Mouse (Mus musculus) G1E (cell line): Measurements from ENCODE around the gene Sbds. TPM values are rescaled to one million over a fixed set of nuclear protein-coding genes. Genes with fewer than 3 reads are reported as not detected.
"Not testable (repeated sequence)": the region's sequence is repeated elsewhere in the genome, so short reads cannot be mapped to it uniquely, and the experiment has no call there.

Source experiments
- ATAC-seq: 2 replicates; pipeline ENCODE4 v1.8.0; 2016; ENCODE audit warnings: mild to moderate bottlenecking; ENCODE audit not compliant: insufficient number of reproducible peaks, poor library complexity, low FRiP score, severe bottlenecking; ENCODE audit errors: extremely low read depth
- DNase-seq: peaks from one replicate; pipeline ENCODE4 v3.0.0; 2012; ENCODE audit warnings: low spot score
- H3K27me3 ChIP-seq: 2 replicates; pipeline ENCODE4 v1.6.1; 2012; ENCODE audit warnings: mild to moderate bottlenecking, low read length, inconsistent platforms; ENCODE audit not compliant: insufficient read depth
- H3K36me3 ChIP-seq: replicated peaks from 2 replicates; pipeline ENCODE3; 2012; ENCODE audit warnings: mild to moderate bottlenecking, inconsistent platforms
- H3K4me1 ChIP-seq: 2 replicates; pipeline ENCODE4 v1.6.1; 2012; ENCODE audit warnings: low read depth, low read length, inconsistent platforms, mixed read lengths; ENCODE audit not compliant: insufficient read depth
- H3K4me3 ChIP-seq: 2 replicates; pipeline ENCODE4 v1.5.1; 2012; ENCODE audit warnings: low read depth, mild to moderate bottlenecking, inconsistent platforms, low read length, moderate library complexity, mixed read lengths
- H3K9me3 ChIP-seq: replicated peaks from 2 replicates; pipeline ENCODE4 v1.6.1; 2012; ENCODE audit warnings: inconsistent platforms
- CTCF ChIP-seq: IDR thresholded peaks from 2 replicates; pipeline ENCODE4 v1.5.1; 2012; ENCODE audit warnings: low read depth, low read length, inconsistent platforms, mixed read lengths
- GATA1 ChIP-seq: IDR thresholded peaks from 2 replicates; pipeline ENCODE4 v1.6.1; 2012; ENCODE audit warnings: borderline replicate concordance, low read length, inconsistent platforms, mixed read lengths
- GATA2 ChIP-seq: IDR thresholded peaks from 2 replicates; pipeline ENCODE4 v1.6.1; 2012; ENCODE audit warnings: low read depth, low read length, inconsistent platforms, borderline replicate concordance
- POLR2AphosphoS5 ChIP-seq: IDR thresholded peaks from 2 replicates; pipeline ENCODE4 v1.6.1; 2012; ENCODE audit warnings: low read depth, low read length, inconsistent platforms; ENCODE audit not compliant: insufficient replicate concordance
- TAL1 ChIP-seq: conservative IDR thresholded peaks from 2 replicates; pipeline ENCODE4 v1.6.1; 2012; ENCODE audit warnings: low read depth, low read length, inconsistent platforms, mixed read lengths
- polyA plus RNA-seq: library from polyadenylated mRNA; stranded (reverse); fragments of >175 nt; gene quantifications from 2 replicates; pipeline ENCODE4 v1.2.3, GENCODE M21; 2012
- total RNA-seq, 2 experiments: library from RNA; stranded (forward) in 1 of 2; stranded (reverse) in 1 of 2; fragments of 200-1000 nt in 1 of 2; fragments of >200 nt in 1 of 2; fragmentation: Nextera tagmentation in 1 of 2; gene quantifications; 2 replicates each; pipeline ENCODE4 v1.2.3; 2014 to 2017

The Sbds gene
- total and polyA plus RNA-seq, 3 experiments, result 28.1 to 112 (median 91.8) TPM

GRCm38 (mm10) chr5:130264433-130265005, 9.2 kb upstream of the Sbds start:
- H3K27me3 ChIP-seq, result no peaks in the 10 kb centered on the region
- TF ChIP-seq GATA1 (no peak), TAL1 (no peak), CTCF (no peak), GATA2 (no peak), POLR2AphosphoS5 (no peak)
- H3K4me1 ChIP-seq, result peaks cover 35% of the 10 kb centered on the region
- H3K4me3 ChIP-seq, result no peak overlapping the region
- no peaks in the 10 kb centered on the region for H3K9me3 ChIP-seq
- ATAC-seq (0 out of 2 replicates have a peak, but pooled peaks have one; percentile 18), DNase-seq (no peak)
- peaks cover 93% of the 10 kb centered on the region for H3K36me3 ChIP-seq

GRCm38 (mm10) chr5:130263454-130263853, 8.1 kb upstream of the Sbds start:
- H3K4me3 ChIP-seq, result no peak overlapping the region
- no peaks in the 10 kb centered on the region for H3K9me3 ChIP-seq
- ATAC-seq, result no peak
- no peak for DNase-seq
- no peaks in the 10 kb centered on the region for H3K27me3 ChIP-seq
- peaks cover 32% of the 10 kb centered on the region for H3K4me1 ChIP-seq
- TF ChIP-seq POLR2AphosphoS5 (no peak), CTCF (no peak), TAL1 (no peak), GATA1 (no peak)
- peaks cover 89% of the 10 kb centered on the region for H3K36me3 ChIP-seq

GRCm38 (mm10) chr5:130257303-130257702, 2.0 kb upstream of the Sbds start:
- no peak for ATAC-seq
- H3K9me3 ChIP-seq, result no peaks in the 10 kb centered on the region
- peak overlapping the region; percentile 88 for H3K4me3 ChIP-seq
- peaks cover 49% of the 10 kb centered on the region for H3K36me3 ChIP-seq
- no peak for DNase-seq
- TF ChIP-seq CTCF (no peak), GATA1 (no peak), GATA2 (no peak), TAL1 (no peak), POLR2AphosphoS5 (no peak)
- peaks cover 32% of the 10 kb centered on the region for H3K4me1 ChIP-seq
- no peaks in the 10 kb centered on the region for H3K27me3 ChIP-seq

GRCm38 (mm10) chr5:130256678-130257271, 1.4 kb upstream of the Sbds start:
- ATAC-seq, result peak; percentile 91
- H3K9me3 ChIP-seq, result no peaks in the 10 kb centered on the region
- DNase-seq, result peak; percentile 87
- no peaks in the 10 kb centered on the region for H3K27me3 ChIP-seq
- peak overlapping the region; percentile 88 for H3K4me3 ChIP-seq
- H3K4me1 ChIP-seq, result peaks cover 33% of the 10 kb centered on the region
- TF ChIP-seq TAL1, result no peak
- TF ChIP-seq GATA1, result no peak
- TF ChIP-seq POLR2AphosphoS5, result peak; percentile 94; the same call in 1 of the 2 replicates
- no peak for TF ChIP-seq CTCF
- peaks cover 49% of the 10 kb centered on the region for H3K36me3 ChIP-seq

- not testable (repeated sequence) for H3K9me3 ChIP-seq, H3K27me3 ChIP-seq, ATAC-seq, DNase-seq
- H3K4me1 ChIP-seq, result peaks cover 35% of the 10 kb centered on the region
- H3K36me3 ChIP-seq, result peaks cover 49% of the 10 kb centered on the region
- peak overlapping the region; percentile 88 for H3K4me3 ChIP-seq
Observed at GRCm38 (mm10) chr5:130255799-130256525, 632 bp upstream of the Sbds start.

- peak overlapping the region; percentile 88 for H3K4me3 ChIP-seq
- DNase-seq (no peak), ATAC-seq (no peak)
- TF ChIP-seq GATA1 (no peak), POLR2AphosphoS5 (no peak), TAL1 (no peak), GATA2 (no peak)
- peaks cover 41% of the 10 kb centered on the region for H3K4me1 ChIP-seq
- no peaks in the 10 kb centered on the region for H3K9me3 ChIP-seq
- no peaks in the 10 kb centered on the region for H3K27me3 ChIP-seq
- H3K36me3 ChIP-seq, result peaks cover 55% of the 10 kb centered on the region
Observed at GRCm38 (mm10) chr5:130254164-130255016, 940 bp downstream of the Sbds start.
